Mouse (Mus musculus) spleen, postnatal 14 days (tissue): Measurements from ENCODE around the gene Rasa2.
"Not testable (repeated sequence)": the region's sequence is repeated elsewhere in the genome, so short reads cannot be mapped to it uniquely, and the experiment has no call there.

Source experiments
- DNase-seq, 2 experiments: peaks; one replicate each; pipeline ENCODE4 v3.0.0; 2021 to 2022; ENCODE audit warnings: low spot score in 2 of 2

Rasa2 gene

DNA sequence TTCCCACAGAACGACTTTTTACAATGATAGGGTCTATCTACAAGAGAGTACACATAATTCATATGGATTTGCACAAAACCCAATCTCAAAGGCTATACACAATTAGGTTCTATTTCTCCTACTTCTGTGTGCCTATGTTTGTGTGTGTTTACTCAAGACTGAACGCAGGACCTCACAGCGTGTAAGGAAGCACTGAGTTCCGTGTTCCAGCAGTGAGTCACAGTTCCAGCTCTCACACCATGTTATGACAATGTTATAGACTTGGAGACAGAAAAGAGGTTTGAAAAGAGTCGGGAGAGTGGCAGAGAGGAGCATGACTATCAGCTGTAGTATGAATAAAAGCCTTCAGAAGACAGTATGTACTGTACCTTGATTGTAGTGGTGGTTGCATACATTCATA, 42.1 kb downstream of the Rasa2 start:
- DNase-seq, result no peak

DNA sequence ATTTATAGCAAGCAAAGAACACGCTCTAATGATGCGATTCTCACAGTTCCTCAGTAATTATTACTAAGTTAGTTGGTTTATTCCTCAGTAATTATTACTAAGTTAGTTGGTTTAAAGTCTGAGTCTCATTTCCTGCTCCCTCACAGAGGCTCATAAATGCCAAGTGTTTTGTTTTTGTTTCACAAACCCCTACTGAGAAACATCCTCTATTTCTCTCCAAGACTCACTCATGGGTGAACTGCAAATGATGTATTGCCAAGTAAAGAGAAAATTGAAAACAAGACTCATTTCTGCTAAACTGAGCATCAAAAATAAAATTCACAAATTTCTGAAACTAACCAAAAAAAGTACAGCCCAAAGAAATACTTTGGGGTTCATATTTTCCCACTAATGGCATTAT, 47.9 kb downstream of the Rasa2 start:
- DNase-seq, result no peak

- no peak for DNase-seq
These were observed 48.3 kb downstream of the Rasa2 start for GRCm38 (mm10) chr9:96583076-96583475.

DNA sequence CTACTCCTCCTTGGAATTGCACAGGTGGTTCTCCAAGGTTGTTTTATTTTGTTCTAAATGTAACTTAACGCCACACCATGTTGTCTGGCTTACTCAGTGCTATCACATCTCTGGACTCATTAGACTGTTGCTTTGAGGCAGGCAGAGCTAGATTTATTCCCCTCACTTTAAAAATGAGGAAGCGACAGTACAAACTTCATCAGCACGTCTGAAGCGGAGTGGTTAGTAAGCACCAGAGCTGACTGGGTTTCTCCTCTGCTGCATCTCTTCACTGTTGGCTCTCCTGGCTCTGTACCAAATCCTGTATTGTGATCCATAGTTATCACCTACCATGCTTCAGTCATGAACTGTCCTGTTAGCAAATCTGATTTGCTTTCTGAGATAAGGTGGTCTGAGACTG, 53.2 kb downstream of the Rasa2 start:
- no peak for DNase-seq

GRCm38 (mm10) chr9:96577674-96578073, 53.7 kb downstream of the Rasa2 start:
- DNase-seq, result no peak

- no peak for DNase-seq
These were observed 58.2 kb downstream of the Rasa2 start for GRCm38 (mm10) chr9:96573252-96573651.

DNA sequence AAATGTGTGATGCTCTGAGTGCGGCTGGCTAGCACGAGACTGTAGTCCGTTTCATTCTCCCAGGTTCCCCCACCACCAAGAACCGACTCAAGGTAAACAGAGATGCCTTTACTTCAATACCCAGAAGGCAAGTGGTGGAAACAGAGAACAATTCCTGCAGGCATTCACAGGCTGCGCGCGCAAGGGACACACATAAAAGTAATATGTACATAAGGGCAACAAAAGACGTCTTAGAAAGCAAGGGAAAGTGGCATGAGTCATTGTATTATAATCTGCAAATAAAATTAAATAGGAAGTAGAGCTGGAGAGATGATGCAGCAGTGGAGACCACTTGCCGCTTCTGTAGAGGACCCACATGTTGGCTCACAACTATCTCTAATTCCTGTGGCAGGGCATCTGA, 58.7 kb downstream of the Rasa2 start:
- DNase-seq, result no peak

DNA sequence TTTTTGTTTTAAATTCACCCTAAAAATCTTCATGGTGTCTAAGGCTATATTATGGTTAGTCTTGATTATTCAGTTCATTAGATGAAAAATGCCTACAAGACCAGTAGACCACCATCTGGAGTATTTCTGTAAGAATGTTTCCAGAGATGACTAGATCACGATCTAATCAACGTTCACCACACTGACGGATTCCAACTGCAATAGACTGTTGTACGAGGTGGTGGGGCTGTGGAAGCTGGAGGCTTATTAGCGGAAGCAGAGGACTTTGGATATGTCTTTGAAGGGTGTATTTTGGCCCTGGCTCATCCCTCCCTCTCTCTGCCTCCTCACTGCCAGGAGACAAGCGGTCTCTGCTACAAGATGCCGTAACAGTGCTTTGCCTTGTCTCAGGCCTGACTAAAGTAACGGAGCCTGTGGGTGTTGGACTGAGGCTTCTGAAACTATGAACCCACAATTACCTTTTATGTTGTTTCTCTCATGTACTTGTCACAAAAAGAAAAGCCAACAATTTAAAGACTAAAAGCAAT, 64.9 kb downstream of the Rasa2 start:
- no peak for DNase-seq

DNA sequence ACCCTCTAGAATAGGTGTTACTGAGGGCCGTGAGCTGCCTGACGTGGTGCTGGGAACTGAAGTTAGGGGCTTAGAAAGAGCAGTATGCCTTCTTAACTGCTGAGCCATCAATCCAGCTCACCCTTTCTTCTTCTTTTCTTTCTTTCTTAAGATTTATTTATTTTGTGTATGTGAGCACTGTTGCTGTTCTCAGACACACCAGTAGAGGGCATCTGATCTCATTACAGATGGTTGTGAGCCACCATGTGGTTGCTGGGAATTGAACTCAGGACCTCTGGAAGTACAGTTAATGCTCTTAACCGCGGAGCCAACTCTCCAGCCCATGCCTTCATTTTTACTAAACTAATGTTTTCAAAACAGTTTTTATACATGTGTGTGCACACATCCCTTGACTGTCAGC, 67.9 kb downstream of the Rasa2 start:
- no peak for DNase-seq

- DNase-seq, result no peak
These were observed 72.3 kb downstream of the Rasa2 start for GRCm38 (mm10) chr9:96559148-96559547.

DNA sequence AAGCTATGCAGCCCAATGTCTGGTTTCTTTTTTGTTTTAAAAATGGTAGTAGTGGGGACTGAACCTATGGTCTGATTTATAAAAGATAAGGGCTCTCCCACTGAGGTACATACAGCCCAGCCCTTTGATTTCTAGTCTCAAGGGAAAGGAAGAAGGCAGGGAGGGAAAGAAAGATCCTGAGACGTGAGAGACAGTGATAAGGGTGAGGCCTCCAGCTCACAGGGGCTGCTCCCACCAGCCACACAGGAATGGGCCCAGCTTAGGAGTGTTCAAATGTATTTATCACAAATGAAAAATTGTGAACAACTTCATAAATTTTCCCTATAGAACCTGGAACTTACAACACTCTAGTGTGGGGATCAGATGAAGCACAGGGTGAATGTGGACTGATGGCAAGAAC, 72.8 kb downstream of the Rasa2 start:
- DNase-seq, result no peak

- no peak for DNase-seq
These were observed 77.3 kb downstream of the Rasa2 start for GRCm38 (mm10) chr9:96554095-96554494.

DNA sequence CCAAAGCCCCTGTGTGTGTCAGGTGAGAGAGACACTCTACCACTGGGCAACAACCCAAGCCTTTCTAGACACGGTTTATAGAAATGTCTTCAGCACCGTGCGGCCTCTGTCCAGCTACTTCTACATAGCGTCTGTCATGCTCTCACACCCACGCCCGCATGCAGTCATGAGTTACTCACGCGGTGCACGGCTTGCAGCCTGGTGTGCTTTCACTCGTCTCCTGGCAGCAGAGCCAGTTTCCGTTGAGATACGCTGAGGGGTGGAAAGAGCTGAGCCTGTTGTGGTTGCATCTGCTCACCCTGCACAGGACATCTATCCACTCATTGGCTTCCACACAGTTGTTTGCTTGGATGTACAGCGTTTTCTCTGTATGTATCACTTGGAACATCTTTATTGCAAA, 86.0 kb downstream of the Rasa2 start:
- no peak for DNase-seq

DNA sequence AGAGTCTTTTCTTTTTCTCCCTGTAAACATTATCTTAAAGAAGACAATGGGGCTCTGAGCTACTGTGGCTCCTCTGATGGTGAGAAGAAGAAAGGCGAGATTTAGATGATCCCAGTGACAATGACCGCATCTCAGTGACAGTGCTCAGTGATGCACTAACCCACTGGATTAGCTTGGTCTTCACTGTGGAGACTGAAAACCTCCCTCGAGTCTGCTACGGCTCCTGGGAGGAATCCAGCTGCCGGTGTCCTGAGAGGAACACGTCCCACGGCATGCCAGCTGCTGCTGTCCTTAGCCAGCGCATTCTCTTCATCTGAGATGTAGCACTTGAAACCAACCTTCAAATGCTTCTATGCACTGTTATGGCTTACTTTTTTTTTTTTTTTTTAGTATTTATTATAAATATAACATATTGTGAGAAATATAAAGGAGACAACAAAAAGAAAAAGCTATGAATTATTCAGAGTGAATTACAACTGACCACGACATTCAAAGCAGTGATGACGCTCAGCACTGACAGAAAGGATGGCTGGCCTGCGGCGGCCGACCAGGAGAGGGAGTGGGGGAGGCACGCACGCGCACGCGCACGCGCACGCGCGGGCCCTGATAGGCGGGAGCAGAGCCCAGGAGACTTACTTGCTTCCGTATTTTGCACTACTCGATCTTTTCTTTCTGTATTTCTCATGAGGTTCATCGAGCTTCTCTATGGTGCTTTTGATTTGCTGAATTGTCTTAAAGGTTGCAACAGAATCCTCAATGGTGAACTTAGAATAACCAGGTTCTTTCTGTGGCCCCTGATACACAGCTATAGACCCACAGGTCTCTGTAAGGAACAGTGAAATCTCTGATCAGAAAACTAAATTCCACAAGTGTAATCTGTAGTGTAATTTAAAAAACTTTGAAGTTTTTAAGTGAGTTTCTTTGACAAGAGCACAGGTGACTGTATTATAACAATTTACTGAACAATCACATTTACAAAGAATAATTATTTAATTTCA, 87.5 kb downstream of the Rasa2 start:
- peak; percentile 19 to 52 for DNase-seq

DNA sequence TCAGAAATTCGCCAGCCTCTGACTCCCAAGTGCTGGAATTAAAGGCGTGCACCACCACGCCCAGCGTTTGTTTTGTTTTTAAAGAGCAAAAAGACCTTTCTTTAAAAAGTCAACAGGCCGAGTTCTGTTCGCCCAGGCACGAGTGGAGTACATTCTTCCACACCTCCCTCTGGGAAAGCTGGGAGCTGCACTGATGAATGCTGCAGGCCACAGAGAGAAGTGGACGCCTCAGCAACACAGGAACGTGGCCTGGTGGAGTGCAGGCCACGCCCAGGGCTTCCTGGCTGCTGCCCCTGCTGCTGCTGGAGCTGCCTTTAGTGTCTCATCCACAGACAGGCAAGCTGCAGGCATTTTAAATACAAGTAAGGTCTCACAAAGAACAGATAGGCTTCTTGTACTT, 92.5 kb downstream of the Rasa2 start:
- DNase-seq, result no peak

DNA sequence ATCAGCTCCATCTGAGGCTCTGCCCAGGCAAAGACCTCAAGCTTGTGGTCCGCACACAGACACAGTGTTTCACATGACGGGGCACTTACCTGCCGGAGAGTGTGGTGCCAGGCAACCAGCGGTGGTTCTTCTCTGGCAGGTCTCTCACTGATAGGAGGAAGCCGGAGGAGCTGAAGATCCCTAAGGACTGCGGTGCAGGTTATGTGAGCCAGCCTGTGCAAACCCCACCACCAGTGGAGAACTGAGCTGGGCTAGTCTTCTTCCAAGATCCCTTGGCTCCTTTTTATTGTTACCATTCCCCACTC, 93.8 kb downstream of the Rasa2 start:
- DNase-seq, result no peak

- DNase-seq, result no peak
These were observed 94.4 kb downstream of the Rasa2 start for GRCm38 (mm10) chr9:96536895-96537614.

- not testable (repeated sequence) for DNase-seq
These were observed 95.3 kb downstream of the Rasa2 start for GRCm38 (mm10) chr9:96536093-96536492.

GRCm38 (mm10) chr9:96535431-96535830, 96.0 kb downstream of the Rasa2 start:
- no peak for DNase-seq

- DNase-seq, result no peak
These were observed 97.2 kb downstream of the Rasa2 start for GRCm38 (mm10) chr9:96534256-96534655.

GRCm38 (mm10) chr9:96533476-96533875, 97.9 kb downstream of the Rasa2 start:
- DNase-seq, result no peak

DNA sequence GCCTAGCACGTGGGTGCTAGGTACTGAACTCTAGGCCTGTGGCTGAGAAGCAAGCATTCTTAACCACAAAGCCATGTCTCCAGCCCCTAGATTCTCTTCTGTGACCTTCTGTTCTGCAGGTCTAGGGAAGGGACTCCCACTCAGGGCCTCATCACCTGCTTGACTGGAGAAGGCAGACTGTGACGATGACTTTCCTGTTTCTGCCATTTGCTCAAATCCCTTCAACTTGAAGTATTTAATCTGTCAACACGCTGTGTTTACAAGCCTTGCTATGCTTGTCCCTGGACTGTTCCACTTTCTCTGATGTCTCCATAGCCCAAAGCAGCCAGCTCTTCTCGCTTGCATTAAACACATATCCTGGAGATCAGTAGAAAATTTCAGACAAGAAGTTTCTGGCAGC, 98.9 kb downstream of the Rasa2 start:
- DNase-seq, result no peak

- no peak for DNase-seq
These were observed 100.7 kb downstream of the Rasa2 start for GRCm38 (mm10) chr9:96530674-96531081.
